Mouse (Mus musculus): ENCODE data around the gene Med4. TPM values are rescaled to one million over a fixed set of nuclear protein-coding genes. Genes with fewer than 3 reads are reported as not detected.

The Med4 gene
- 114 TPM in 2 replicates for polyA plus RNA-seq (2016; fragmentation: Nextera tagmentation; extraction: Ambion mirVana)

DNA sequence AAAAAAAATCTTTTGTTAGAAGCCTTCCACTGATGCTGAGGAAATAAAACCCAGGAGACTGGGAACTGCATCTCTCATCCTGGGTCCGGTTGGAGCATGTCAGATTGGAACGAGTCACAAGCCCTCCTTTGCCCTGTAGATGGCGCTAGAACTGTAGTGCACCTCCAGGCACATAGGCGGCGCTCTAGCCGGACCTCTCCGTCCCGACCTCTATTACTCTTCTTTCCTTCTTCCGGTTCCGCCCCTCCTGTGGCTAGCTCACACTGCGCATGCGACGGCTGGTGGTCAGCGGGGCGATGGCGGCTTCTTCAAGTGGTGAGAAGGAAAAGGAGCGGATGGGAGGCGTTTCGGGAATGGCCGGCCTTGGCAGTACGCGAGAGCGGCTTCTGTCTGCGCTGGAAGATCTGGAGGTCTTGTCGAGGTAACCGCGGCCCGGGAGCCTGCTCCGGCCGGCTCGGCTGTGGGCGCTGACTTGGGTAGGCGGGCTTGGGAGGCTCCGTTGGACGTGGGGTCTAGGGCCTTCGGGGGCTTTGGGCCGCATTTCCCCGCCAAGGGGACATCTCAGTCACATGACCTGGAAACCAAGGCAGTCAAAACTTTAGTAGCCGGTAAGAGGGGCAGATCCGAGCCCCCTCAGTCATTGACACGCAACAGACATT lies at the start of gene Med4:
Gene Med4, plus strand, starts transcription at position 261 of the 659 bp plus-strand sequence.
- Histone ChIP-seq H3K4me1 (peaks cover 13% of the 10 kb centered on the region), H3K27me3 (ENCODE audit: low read depth, poor library complexity, severe bottlenecking) (no peaks in the 10 kb centered on the region), H3K9me3 (replicated peaks) (no peaks in the 10 kb centered on the region), H3K27ac (replicated peaks) (peak within 1 kb of the TSS; percentile 87), H3K36me3 (peaks cover 33% of the 10 kb centered on the region), H3K4me3 (peak within 1 kb of the TSS; percentile 92)
- under 1% methylated on average over 41 of the region's 41 CpGs for WGBS
- DNase-seq (ENCODE audit: low spot score), result peak; percentile 95

GRCm38 (mm10) chr14:73460514-73461134 lies 49.2 kb upstream of the Med4 start:
- WGBS, result 89% methylated on average over 12 of the region's 12 CpGs
- Histone ChIP-seq H3K36me3 (no peaks in the 10 kb centered on the region), H3K27me3 (ENCODE audit: low read depth, poor library complexity, severe bottlenecking) (no peaks in the 10 kb centered on the region), H3K4me1 (no peaks in the 10 kb centered on the region), H3K4me3 (no peak overlapping the region), H3K9me3 (replicated peaks) (no peaks in the 10 kb centered on the region), H3K27ac (replicated peaks) (no peak overlapping the region)
- no peak for DNase-seq (ENCODE audit: low spot score)

DNA sequence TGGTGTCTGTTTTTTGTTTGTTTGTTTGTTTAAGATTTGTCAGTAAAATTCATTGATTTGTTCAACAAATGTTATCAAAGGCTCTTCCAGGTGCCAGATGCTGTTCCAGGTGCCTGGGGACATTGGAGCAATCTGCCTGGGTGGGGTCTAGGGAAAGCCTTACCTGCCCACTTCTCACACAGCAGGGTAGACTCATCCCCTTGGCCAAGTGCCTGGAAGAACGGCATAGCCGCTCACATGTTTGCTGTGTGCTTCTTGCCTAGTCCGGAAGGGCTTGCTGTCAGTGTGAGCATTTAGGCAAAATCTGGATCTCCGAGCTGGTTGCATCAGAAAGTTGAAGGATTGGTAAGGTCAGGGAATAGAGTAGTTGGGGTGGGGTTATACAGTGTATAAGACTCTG lies 47.6 kb upstream of the Med4 start:
- no peaks in the 10 kb centered on the region for H3K36me3 ChIP-seq
- 81% methylated on average over 4 of the region's 4 CpGs for WGBS
- no peak for DNase-seq (ENCODE audit: low spot score)
- no peaks in the 10 kb centered on the region for H3K4me1 ChIP-seq
- no peaks in the 10 kb centered on the region for H3K27me3 ChIP-seq (ENCODE audit: low read depth, poor library complexity, severe bottlenecking)
- H3K27ac ChIP-seq (replicated peaks), result no peak overlapping the region
- no peaks in the 10 kb centered on the region for H3K9me3 ChIP-seq (replicated peaks)
- H3K4me3 ChIP-seq, result no peak overlapping the region

GRCm38 (mm10) chr14:73467697-73468096 lies 42.1 kb upstream of the Med4 start:
- 89% methylated on average over 6 of the region's 6 CpGs for WGBS
- no peak for DNase-seq (ENCODE audit: low spot score)
- H3K27ac ChIP-seq (replicated peaks), result no peak overlapping the region
- H3K27me3 ChIP-seq (ENCODE audit: low read depth, poor library complexity, severe bottlenecking), result no peaks in the 10 kb centered on the region
- no peak overlapping the region for H3K4me3 ChIP-seq
- H3K4me1 ChIP-seq, result no peaks in the 10 kb centered on the region
- no peaks in the 10 kb centered on the region for H3K9me3 ChIP-seq (replicated peaks)
- H3K36me3 ChIP-seq, result no peaks in the 10 kb centered on the region

- DNase-seq (ENCODE audit: low spot score), result no peak
- no peaks in the 10 kb centered on the region for H3K36me3 ChIP-seq
- H3K27me3 ChIP-seq (ENCODE audit: low read depth, poor library complexity, severe bottlenecking), result no peaks in the 10 kb centered on the region
- no peaks in the 10 kb centered on the region; the same call in 1 of the 2 replicates for H3K4me1 ChIP-seq
- H3K27ac ChIP-seq (replicated peaks), result no peak overlapping the region
- no peak overlapping the region for H3K4me3 ChIP-seq
- WGBS, result 85% methylated on average over 7 of the region's 7 CpGs
- no peaks in the 10 kb centered on the region for H3K9me3 ChIP-seq (replicated peaks)
Observed at GRCm38 (mm10) chr14:73469506-73469905, 40.3 kb upstream of the Med4 start.

DNA sequence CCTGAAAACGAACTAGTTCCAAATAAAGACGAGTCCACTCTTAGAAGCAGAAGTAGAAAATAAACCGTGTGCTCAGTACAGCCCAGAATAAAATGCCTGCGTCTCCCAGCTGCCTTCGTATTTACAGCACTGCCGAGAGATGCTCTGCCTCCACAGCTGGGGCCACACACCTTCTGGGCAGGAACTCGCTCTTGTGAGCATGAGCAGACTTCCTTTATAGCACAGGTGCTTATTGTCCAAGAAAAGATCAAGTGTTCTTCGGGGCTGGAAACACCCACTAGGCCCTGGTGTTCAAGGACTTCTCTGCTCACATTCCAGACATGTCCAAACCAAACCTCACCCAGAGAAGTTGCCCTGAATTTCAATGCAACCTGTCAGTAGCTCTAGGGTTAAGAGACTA lies 39.2 kb upstream of the Med4 start:
- H3K9me3 ChIP-seq (replicated peaks), result no peaks in the 10 kb centered on the region
- 87% methylated on average over 8 of the region's 8 CpGs for WGBS
- H3K4me1 ChIP-seq, result no peaks in the 10 kb centered on the region; the same call in 1 of the 2 replicates
- H3K4me3 ChIP-seq, result no peak overlapping the region
- no peak overlapping the region for H3K27ac ChIP-seq (replicated peaks)
- no peaks in the 10 kb centered on the region for H3K27me3 ChIP-seq (ENCODE audit: low read depth, poor library complexity, severe bottlenecking)
- no peaks in the 10 kb centered on the region for H3K36me3 ChIP-seq
- DNase-seq (ENCODE audit: low spot score), result no peak

DNA sequence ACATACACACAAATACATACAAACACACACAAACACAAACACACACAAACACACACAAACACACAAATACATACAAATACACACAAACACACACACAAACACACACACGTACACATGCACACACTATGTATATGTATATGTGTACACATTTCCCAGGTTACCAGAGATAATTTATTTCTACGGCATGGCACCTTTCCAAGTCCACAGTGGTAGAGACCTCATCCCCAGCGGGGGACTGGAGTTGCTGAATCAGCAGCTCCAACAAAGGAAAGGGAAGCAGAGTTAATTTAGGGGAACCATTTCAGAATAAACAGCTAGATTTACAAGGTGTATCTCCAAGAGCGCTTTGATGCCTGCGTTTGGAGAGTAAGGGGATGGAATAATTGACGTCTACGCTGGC lies 37.6 kb upstream of the Med4 start:
- H3K27me3 ChIP-seq (ENCODE audit: low read depth, poor library complexity, severe bottlenecking), result no peaks in the 10 kb centered on the region
- no peak overlapping the region for H3K4me3 ChIP-seq
- DNase-seq (ENCODE audit: low spot score), result no peak
- 79% methylated on average over 7 of the region's 7 CpGs for WGBS
- H3K9me3 ChIP-seq (replicated peaks), result no peaks in the 10 kb centered on the region
- no peaks in the 10 kb centered on the region for H3K36me3 ChIP-seq
- H3K27ac ChIP-seq (replicated peaks), result no peak overlapping the region
- no peaks in the 10 kb centered on the region; the same call in 1 of the 2 replicates for H3K4me1 ChIP-seq

GRCm38 (mm10) chr14:73473670-73474460 lies 36.0 kb upstream of the Med4 start:
- Histone ChIP-seq H3K9me3 (replicated peaks) (no peaks in the 10 kb centered on the region), H3K4me3 (no peak overlapping the region), H3K27ac (replicated peaks) (no peak overlapping the region), H3K27me3 (ENCODE audit: low read depth, poor library complexity, severe bottlenecking) (no peaks in the 10 kb centered on the region), H3K4me1 (no peaks in the 10 kb centered on the region; the same call in 1 of the 2 replicates), H3K36me3 (no peaks in the 10 kb centered on the region)
- 71% methylated on average over 3 of the region's 3 CpGs for WGBS
- no peak for DNase-seq (ENCODE audit: low spot score)

- DNase-seq (ENCODE audit: low spot score), result peak; percentile 19
- no peak overlapping the region for H3K27ac ChIP-seq (replicated peaks)
- WGBS, result 43% methylated on average over 7 of the region's 7 CpGs
- H3K9me3 ChIP-seq (replicated peaks), result no peaks in the 10 kb centered on the region
- H3K4me3 ChIP-seq, result no peak overlapping the region
- H3K27me3 ChIP-seq (ENCODE audit: low read depth, poor library complexity, severe bottlenecking), result no peaks in the 10 kb centered on the region
- H3K36me3 ChIP-seq, result no peaks in the 10 kb centered on the region
- H3K4me1 ChIP-seq, result peaks cover 3% of the 10 kb centered on the region
Observed at GRCm38 (mm10) chr14:73474636-73475093, 35.2 kb upstream of the Med4 start.

DNA sequence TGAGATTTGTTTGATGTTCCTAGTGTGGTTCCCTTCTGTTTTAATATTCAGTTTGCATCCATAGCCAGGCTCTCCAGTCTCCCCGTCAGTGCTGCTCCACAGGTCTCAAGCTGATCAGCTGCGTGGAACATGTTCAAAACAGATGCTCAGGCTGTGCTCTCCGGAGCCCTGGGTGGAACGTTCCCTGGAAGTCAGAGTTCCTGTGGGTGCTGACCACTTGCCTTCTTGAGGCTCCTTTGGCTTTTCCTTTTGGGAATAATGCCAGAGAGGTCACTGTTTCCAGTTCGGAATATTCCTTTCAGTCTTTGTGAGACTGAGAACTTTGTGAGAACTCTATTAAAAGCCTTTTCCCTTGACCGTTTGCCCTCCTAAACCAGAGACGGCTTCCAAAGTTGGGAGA lies 34.3 kb upstream of the Med4 start:
- Histone ChIP-seq H3K9me3 (replicated peaks) (no peaks in the 10 kb centered on the region), H3K4me3 (no peak overlapping the region), H3K4me1 (peaks cover 6% of the 10 kb centered on the region), H3K27me3 (ENCODE audit: low read depth, poor library complexity, severe bottlenecking) (no peaks in the 10 kb centered on the region), H3K27ac (replicated peaks) (no peak overlapping the region), H3K36me3 (no peaks in the 10 kb centered on the region)
- no peak for DNase-seq (ENCODE audit: low spot score)
- WGBS, result 87% methylated on average over 7 of the region's 7 CpGs

DNA sequence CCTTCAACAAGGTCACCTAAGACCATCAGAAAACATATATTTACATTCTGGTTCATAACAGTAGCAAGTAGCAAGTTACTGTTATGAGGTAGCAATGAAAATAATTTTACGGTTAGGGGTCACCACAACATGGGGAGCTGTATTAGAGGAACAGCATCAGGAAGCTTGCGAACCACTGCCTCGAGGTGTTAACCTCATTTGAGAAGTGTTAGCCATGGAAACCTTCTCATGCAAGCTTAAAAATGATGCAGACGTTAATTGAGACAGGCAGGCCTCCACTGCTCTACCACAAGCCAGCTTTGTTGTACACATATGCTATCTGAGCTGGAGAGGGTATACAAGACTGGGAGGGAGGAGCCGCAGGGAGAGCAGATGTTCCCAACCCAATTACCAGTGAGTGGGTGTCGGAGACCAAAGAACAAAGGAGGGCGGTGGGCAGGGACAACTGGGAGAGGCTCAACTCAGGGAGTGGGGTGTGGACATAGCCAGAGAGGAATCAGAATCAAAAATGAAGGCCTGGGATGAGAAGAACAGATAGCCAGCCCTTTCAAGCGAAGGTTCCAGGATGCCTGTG lies 33.4 kb upstream of the Med4 start:
- Histone ChIP-seq H3K27me3 (ENCODE audit: low read depth, poor library complexity, severe bottlenecking) (no peaks in the 10 kb centered on the region), H3K27ac (replicated peaks) (peak overlapping the region; percentile 42; the same call in 1 of the 2 replicates), H3K36me3 (no peaks in the 10 kb centered on the region), H3K4me3 (no peak overlapping the region), H3K9me3 (replicated peaks) (no peaks in the 10 kb centered on the region), H3K4me1 (peaks cover 6% of the 10 kb centered on the region)
- 83% methylated on average over 8 of the region's 8 CpGs for WGBS
- no peak for DNase-seq (ENCODE audit: low spot score)

DNA sequence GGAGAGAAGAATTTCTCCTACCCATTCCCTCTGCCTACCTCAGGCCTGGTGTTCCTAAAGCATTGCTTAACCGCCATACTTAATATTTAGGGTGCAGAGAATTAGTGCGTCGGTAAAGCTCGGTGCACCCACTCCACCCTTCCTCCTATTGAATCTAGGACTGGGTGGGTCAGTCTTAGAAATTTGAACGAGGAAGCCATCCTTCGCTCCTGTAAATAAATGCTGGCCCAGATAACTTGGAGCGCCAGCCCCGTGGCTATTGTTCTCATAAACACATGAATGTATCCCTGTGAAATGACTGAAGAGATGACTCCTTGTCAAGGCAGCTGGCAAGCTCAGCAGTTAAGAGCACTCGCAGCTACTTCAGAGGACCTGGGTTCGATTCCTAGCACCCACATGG lies 32.7 kb upstream of the Med4 start:
- 96% methylated on average over 10 of the region's 10 CpGs for WGBS
- Histone ChIP-seq H3K27ac (replicated peaks) (0 out of 2 replicates have a peak overlapping the region, but pooled peaks have one; percentile 42), H3K4me3 (no peak overlapping the region)

More for the DNA sequence above, 32.7 kb upstream of the Med4 start:
- DNase-seq (ENCODE audit: low spot score), result no peak
- Histone ChIP-seq H3K9me3 (replicated peaks) (no peaks in the 10 kb centered on the region), H3K4me1 (peaks cover 6% of the 10 kb centered on the region), H3K27me3 (ENCODE audit: low read depth, poor library complexity, severe bottlenecking) (no peaks in the 10 kb centered on the region), H3K36me3 (no peaks in the 10 kb centered on the region)

All from midbrain, embryonic 10.5 days (tissue).